Mouse (Mus musculus): ENCODE results near the gene Fermt2.

The Fermt2 gene

GRCm38 (mm10) chr14:45464036-45465035, 65.6 kb downstream of the Fermt2 start:
- no peak for DNase-seq (ENCODE audit: low read depth in 2 of 2, low spot score in 2 of 2)

GRCm38 (mm10) chr14:45463599-45463998, 66.3 kb downstream of the Fermt2 start:
- DNase-seq (ENCODE audit: low read depth in 2 of 2, low spot score in 2 of 2): no peak

GRCm38 (mm10) chr14:45462875-45463475, 66.9 kb downstream of the Fermt2 start:
- no peak for DNase-seq (ENCODE audit: low read depth in 2 of 2, low spot score in 2 of 2)

- DNase-seq (ENCODE audit: low read depth in 2 of 2, low spot score in 2 of 2): no peak
Measured at GRCm38 (mm10) chr14:45462374-45462773, 67.5 kb downstream of the Fermt2 start.

- no peak for DNase-seq (ENCODE audit: low read depth in 2 of 2, low spot score in 2 of 2)
Measured at GRCm38 (mm10) chr14:45461945-45462344, 68.0 kb downstream of the Fermt2 start.

- DNase-seq (ENCODE audit: low read depth in 2 of 2, low spot score in 2 of 2): no peak
Measured at GRCm38 (mm10) chr14:45460491-45460890, 69.4 kb downstream of the Fermt2 start.

GRCm38 (mm10) chr14:45459877-45460276, 70.0 kb downstream of the Fermt2 start:
- no peak for DNase-seq (ENCODE audit: low read depth in 2 of 2, low spot score in 2 of 2)

GRCm38 (mm10) chr14:45457003-45457402, 72.9 kb downstream of the Fermt2 start:
- no peak for DNase-seq (ENCODE audit: low read depth in 2 of 2, low spot score in 2 of 2)

GRCm38 (mm10) chr14:45456502-45456846, 73.4 kb downstream of the Fermt2 start:
- no peak for DNase-seq (ENCODE audit: low read depth in 2 of 2, low spot score in 2 of 2)

GRCm38 (mm10) chr14:45455651-45456501, 74.0 kb downstream of the Fermt2 start:
- no peak for DNase-seq (ENCODE audit: low read depth in 2 of 2, low spot score in 2 of 2)

- DNase-seq (ENCODE audit: low read depth in 2 of 2, low spot score in 2 of 2): no peak
Measured at GRCm38 (mm10) chr14:45453538-45454233, 76.2 kb downstream of the Fermt2 start.

- no peak for DNase-seq (ENCODE audit: low read depth in 2 of 2, low spot score in 2 of 2)
Measured at GRCm38 (mm10) chr14:45452861-45453512, 76.9 kb downstream of the Fermt2 start.

GRCm38 (mm10) chr14:45452148-45452547, 77.8 kb downstream of the Fermt2 start:
- no peak for DNase-seq (ENCODE audit: low read depth in 2 of 2, low spot score in 2 of 2)

- no peak for DNase-seq (ENCODE audit: low read depth in 2 of 2, low spot score in 2 of 2)
Measured at GRCm38 (mm10) chr14:45451090-45451489, 78.8 kb downstream of the Fermt2 start.

- DNase-seq (ENCODE audit: low read depth in 2 of 2, low spot score in 2 of 2): no peak
Measured at GRCm38 (mm10) chr14:45446777-45447176, 83.1 kb downstream of the Fermt2 start.

- no peak for DNase-seq (ENCODE audit: low read depth in 2 of 2, low spot score in 2 of 2)
Measured at GRCm38 (mm10) chr14:45445445-45445844, 84.5 kb downstream of the Fermt2 start.

GRCm38 (mm10) chr14:45444870-45445269, 85.0 kb downstream of the Fermt2 start:
- no peak for DNase-seq (ENCODE audit: low read depth in 2 of 2, low spot score in 2 of 2)

GRCm38 (mm10) chr14:45442781-45443560, 86.9 kb downstream of the Fermt2 start:
- DNase-seq (ENCODE audit: low read depth in 2 of 2, low spot score in 2 of 2): no peak

- DNase-seq (ENCODE audit: low read depth in 2 of 2, low spot score in 2 of 2): no peak
Measured at GRCm38 (mm10) chr14:45441291-45441690, 88.6 kb downstream of the Fermt2 start.

GRCm38 (mm10) chr14:45439387-45439786, 90.5 kb downstream of the Fermt2 start:
- no peak for DNase-seq (ENCODE audit: low read depth in 2 of 2, low spot score in 2 of 2)

Measured in CD8-positive naive resting alpha-beta T cell, adult 2 months (primary cell).